Mouse (Mus musculus): ENCODE measurements around the gene Rgl1. TPM values are rescaled to one million over a fixed set of nuclear protein-coding genes. Genes with fewer than 3 reads are reported as not detected.

The Rgl1 gene
- polyA plus RNA-seq, 1 experiment = 3.3 TPM

DNA sequence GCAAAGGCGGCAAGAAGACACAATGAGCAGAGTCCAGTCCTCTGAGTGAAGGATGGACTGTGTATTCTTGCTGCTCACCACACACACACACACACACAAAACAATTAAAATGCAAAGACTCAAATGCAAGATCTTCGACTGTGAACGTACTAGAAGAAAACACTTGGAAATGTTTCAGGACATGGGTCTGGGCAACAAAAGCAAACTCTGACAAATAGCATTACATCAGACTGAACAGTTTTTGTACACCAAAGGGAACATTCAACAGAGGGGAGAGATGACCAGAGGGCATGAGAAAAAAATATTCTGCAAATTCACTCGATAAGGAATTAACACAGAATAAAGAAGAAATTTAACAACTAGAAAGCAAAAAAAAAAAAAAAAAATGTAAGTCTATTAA is 52.2 kb downstream of the Rgl1 start:
- Histone ChIP-seq H3K27ac (ENCODE audit: insufficient read depth, low read depth, low read length) (no peak overlapping the region), H3K36me3 (ENCODE audit: control insufficient read depth, insufficient read depth, low read length) (no peaks in the 10 kb centered on the region), H3K27me3 (ENCODE audit: control insufficient read depth, insufficient read depth, low read length) (no peaks in the 10 kb centered on the region), H3K4me1 (ENCODE audit: control insufficient read depth, insufficient read depth, insufficient read length, low read length) (no peaks in the 10 kb centered on the region), H3K4me3 (ENCODE audit: low read depth, low read length) (no peak overlapping the region)
- WGBS = 85% methylated on average over 4 of the region's 4 CpGs
- TF ChIP-seq POLR2A (IDR thresholded peaks at IDR 0.05; ENCODE audit: low read depth, low read length) (no peak), CTCF (IDR thresholded peaks at IDR 0.05; ENCODE audit: extremely low read depth, insufficient read length, insufficient replicate concordance, low read depth, low read length) (no peak)

- Histone ChIP-seq H3K27ac (ENCODE audit: insufficient read depth, low read depth, low read length) (no peak overlapping the region), H3K36me3 (ENCODE audit: control insufficient read depth, insufficient read depth, low read length) (no peaks in the 10 kb centered on the region), H3K4me1 (ENCODE audit: control insufficient read depth, insufficient read depth, insufficient read length, low read length) (no peaks in the 10 kb centered on the region), H3K27me3 (ENCODE audit: control insufficient read depth, insufficient read depth, low read length) (no peaks in the 10 kb centered on the region), H3K4me3 (ENCODE audit: low read depth, low read length) (no peak overlapping the region)
- WGBS = 89% methylated on average over 4 of the region's 4 CpGs
- TF ChIP-seq CTCF (IDR thresholded peaks at IDR 0.05; ENCODE audit: extremely low read depth, insufficient read length, insufficient replicate concordance, low read depth, low read length) (no peak), POLR2A (IDR thresholded peaks at IDR 0.05; ENCODE audit: low read depth, low read length) (no peak)
Observed at GRCm38 (mm10) chr1:152711037-152711436, 55.1 kb downstream of the Rgl1 start.

- no peaks in the 10 kb centered on the region for H3K27me3 ChIP-seq (ENCODE audit: control insufficient read depth, insufficient read depth, low read length)
- WGBS = 84% methylated on average over 2 of the region's 2 CpGs
- no peaks in the 10 kb centered on the region for H3K4me1 ChIP-seq (ENCODE audit: control insufficient read depth, insufficient read depth, insufficient read length, low read length)
- no peaks in the 10 kb centered on the region for H3K36me3 ChIP-seq (ENCODE audit: control insufficient read depth, insufficient read depth, low read length)
- no peak for TF ChIP-seq POLR2A (IDR thresholded peaks at IDR 0.05; ENCODE audit: low read depth, low read length)
- TF ChIP-seq CTCF (IDR thresholded peaks at IDR 0.05; ENCODE audit: extremely low read depth, insufficient read length, insufficient replicate concordance, low read depth, low read length) = no peak
- no peak overlapping the region for H3K27ac ChIP-seq (ENCODE audit: insufficient read depth, low read depth, low read length)
- no peak overlapping the region for H3K4me3 ChIP-seq (ENCODE audit: low read depth, low read length)
Observed at GRCm38 (mm10) chr1:152707560-152707959, 58.6 kb downstream of the Rgl1 start.

GRCm38 (mm10) chr1:152703941-152704340 is 62.2 kb downstream of the Rgl1 start:
- H3K4me3 ChIP-seq (ENCODE audit: low read depth, low read length) = no peak overlapping the region
- H3K4me1 ChIP-seq (ENCODE audit: control insufficient read depth, insufficient read depth, insufficient read length, low read length) = no peaks in the 10 kb centered on the region
- TF ChIP-seq POLR2A (IDR thresholded peaks at IDR 0.05; ENCODE audit: low read depth, low read length) = no peak
- no peak for TF ChIP-seq CTCF (IDR thresholded peaks at IDR 0.05; ENCODE audit: extremely low read depth, insufficient read length, insufficient replicate concordance, low read depth, low read length)
- H3K36me3 ChIP-seq (ENCODE audit: control insufficient read depth, insufficient read depth, low read length) = no peaks in the 10 kb centered on the region
- no peak overlapping the region for H3K27ac ChIP-seq (ENCODE audit: insufficient read depth, low read depth, low read length)
- H3K27me3 ChIP-seq (ENCODE audit: control insufficient read depth, insufficient read depth, low read length) = no peaks in the 10 kb centered on the region
- WGBS = 46% methylated on average over 6 of the region's 6 CpGs

DNA sequence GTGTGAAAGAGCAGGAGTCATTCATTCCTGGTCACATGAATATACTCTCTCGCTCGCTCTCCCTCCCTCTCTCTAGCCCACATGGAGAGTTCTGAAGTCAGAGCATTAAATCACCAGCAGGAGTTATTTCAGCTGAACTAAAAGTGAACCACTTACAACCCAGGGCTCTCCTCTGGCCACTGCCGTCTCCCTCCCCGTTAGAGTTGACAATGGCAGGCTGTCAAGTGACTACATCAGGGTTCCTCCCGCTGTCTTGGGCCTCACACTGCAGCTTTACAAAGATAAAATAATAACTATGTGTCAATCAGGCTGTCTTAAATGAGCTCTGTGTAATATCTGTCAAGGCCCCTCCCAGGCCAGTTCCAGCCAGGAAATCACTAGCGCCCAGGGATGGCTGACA is 63.2 kb downstream of the Rgl1 start:
- no peak for TF ChIP-seq POLR2A (IDR thresholded peaks at IDR 0.05; ENCODE audit: low read depth, low read length)
- TF ChIP-seq CTCF (IDR thresholded peaks at IDR 0.05; ENCODE audit: extremely low read depth, insufficient read length, insufficient replicate concordance, low read depth, low read length) = no peak

GRCm38 (mm10) chr1:152701066-152701465 is 65.1 kb downstream of the Rgl1 start:
- TF ChIP-seq CTCF (IDR thresholded peaks at IDR 0.05; ENCODE audit: extremely low read depth, insufficient read length, insufficient replicate concordance, low read depth, low read length) (no peak), POLR2A (IDR thresholded peaks at IDR 0.05; ENCODE audit: low read depth, low read length) (no peak)

More for the DNA sequence above, 63.2 kb downstream of the Rgl1 start:
- Histone ChIP-seq H3K4me3 (ENCODE audit: low read depth, low read length) (no peak overlapping the region), H3K27ac (ENCODE audit: insufficient read depth, low read depth, low read length) (no peak overlapping the region), H3K27me3 (ENCODE audit: control insufficient read depth, insufficient read depth, low read length) (no peaks in the 10 kb centered on the region), H3K36me3 (ENCODE audit: control insufficient read depth, insufficient read depth, low read length) (no peaks in the 10 kb centered on the region), H3K4me1 (ENCODE audit: control insufficient read depth, insufficient read depth, insufficient read length, low read length) (no peaks in the 10 kb centered on the region)
- WGBS = 52% methylated on average over 6 of the region's 6 CpGs

GRCm38 (mm10) chr1:152697341-152697740 is 68.8 kb downstream of the Rgl1 start:
- Histone ChIP-seq H3K27ac (ENCODE audit: insufficient read depth, low read depth, low read length) (no peak overlapping the region), H3K4me1 (ENCODE audit: control insufficient read depth, insufficient read depth, insufficient read length, low read length) (no peaks in the 10 kb centered on the region), H3K27me3 (ENCODE audit: control insufficient read depth, insufficient read depth, low read length) (no peaks in the 10 kb centered on the region), H3K36me3 (ENCODE audit: control insufficient read depth, insufficient read depth, low read length) (no peaks in the 10 kb centered on the region), H3K4me3 (ENCODE audit: low read depth, low read length) (no peak overlapping the region)
- TF ChIP-seq CTCF (IDR thresholded peaks at IDR 0.05; ENCODE audit: extremely low read depth, insufficient read length, insufficient replicate concordance, low read depth, low read length) (no peak), POLR2A (IDR thresholded peaks at IDR 0.05; ENCODE audit: low read depth, low read length) (no peak)
- 17% methylated on average over 3 of the region's 3 CpGs for WGBS

More at GRCm38 (mm10) chr1:152701066-152701465, 65.1 kb downstream of the Rgl1 start:
- WGBS = 78% methylated on average over 5 of the region's 5 CpGs
- no peak overlapping the region for H3K4me3 ChIP-seq (ENCODE audit: low read depth, low read length)
- H3K27me3 ChIP-seq (ENCODE audit: control insufficient read depth, insufficient read depth, low read length) = no peaks in the 10 kb centered on the region
- H3K27ac ChIP-seq (ENCODE audit: insufficient read depth, low read depth, low read length) = no peak overlapping the region
- no peaks in the 10 kb centered on the region for H3K4me1 ChIP-seq (ENCODE audit: control insufficient read depth, insufficient read depth, insufficient read length, low read length)
- H3K36me3 ChIP-seq (ENCODE audit: control insufficient read depth, insufficient read depth, low read length) = no peaks in the 10 kb centered on the region
